In the genomic region with DNA sequence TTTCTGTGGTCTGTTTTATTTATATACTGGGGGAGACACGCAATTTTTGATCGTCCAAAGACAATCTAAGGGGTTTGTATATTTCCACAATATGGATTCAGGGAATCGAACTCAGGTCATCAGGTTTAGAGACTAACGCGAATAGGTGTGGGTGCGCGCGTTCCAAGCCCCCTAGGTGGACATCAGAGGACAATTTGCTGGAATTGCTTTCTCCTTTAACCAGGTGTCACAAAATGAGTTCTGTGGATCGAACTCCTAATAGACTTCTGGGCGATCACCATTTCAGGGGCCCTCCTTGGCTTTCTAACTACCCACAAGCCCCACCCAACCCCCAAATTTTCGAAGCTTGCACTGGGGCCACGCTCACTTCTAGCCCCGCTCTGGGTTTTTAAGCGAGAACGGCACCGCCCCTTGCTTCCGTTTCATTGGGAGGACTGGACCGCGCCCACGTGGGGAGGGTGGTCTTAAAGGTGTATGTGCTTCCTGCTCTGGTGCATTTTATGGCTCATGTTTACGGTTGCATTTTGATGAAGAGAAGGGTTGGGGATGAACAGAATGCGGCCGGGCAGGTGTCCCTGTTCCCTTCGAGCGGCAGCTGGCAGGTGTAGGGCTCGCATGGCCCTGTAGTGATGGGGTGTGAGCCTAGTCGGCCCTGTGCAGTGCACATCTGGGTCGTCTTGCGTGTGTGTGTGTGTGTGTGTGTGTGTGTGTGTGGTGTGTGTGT, we compare ENCODE assay signal across 8 mouse cellular contexts. TPM values are rescaled to one million over a fixed set of nuclear protein-coding genes. Genes with fewer than 3 reads are reported as not detected.
DNase-seq lines count a peak whose midpoint lies in the region; ATAC-seq and TF ChIP-seq lines count a peak whose summit lies in the region.

No protein-coding gene starts in this region.

- H3K36me3 ChIP-seq in C2C12 (ENCODE audit: control insufficient read depth, insufficient read depth): no peaks in the 10 kb centered on the region
- H3K36me3 ChIP-seq in heart, embryonic 13.5 days: peaks cover 11% of the 10 kb centered on the region
- H3K36me3 ChIP-seq in kidney, postnatal 0 days (ENCODE audit: insufficient read depth, low read length): 0 out of 2 replicates have a peak, but pooled peaks cover 4% of the 10 kb centered on the region
- H3K36me3 ChIP-seq in liver, embryonic 15.5 days (replicated peaks): peaks cover 6% of the 10 kb centered on the region
- peaks cover 4% of the 10 kb centered on the region; the same call in 1 of the 2 replicates for H3K36me3 ChIP-seq in neural tube, embryonic 11.5 days (ENCODE audit: control insufficient read depth, insufficient read depth, low read length)
- peaks cover 1% of the 10 kb centered on the region; the same call in 1 of the 2 replicates for H3K36me3 ChIP-seq in stomach, postnatal 0 days (ENCODE audit: control insufficient read depth, insufficient read depth, low read length)

- no peak for TF ChIP-seq EP300 in stomach, postnatal 0 days (optimal IDR thresholded peaks at IDR 0.05)

- H3K27ac ChIP-seq in embryonic fibroblast, embryonic 13.5 days (ENCODE audit: insufficient read depth, low read length): peak overlapping the region; percentile 62
- peak overlapping the region; percentile 76 for H3K27ac ChIP-seq in heart, embryonic 13.5 days (replicated peaks)
- peak overlapping the region; percentile 88 for H3K27ac ChIP-seq in kidney, postnatal 0 days
- peak overlapping the region; percentile 91 for H3K27ac ChIP-seq in liver, embryonic 15.5 days (replicated peaks)
- H3K27ac ChIP-seq in neural tube, embryonic 11.5 days (ENCODE audit: low read depth, low read length): peak overlapping the region; percentile 56
- peak overlapping the region; percentile 87 for H3K27ac ChIP-seq in stomach, postnatal 0 days (replicated peaks)

- H3K4me1 ChIP-seq in embryonic fibroblast, embryonic 13.5 days (ENCODE audit: control insufficient read depth, insufficient read depth, low read length): no peaks in the 10 kb centered on the region
- peaks cover 35% of the 10 kb centered on the region for H3K4me1 ChIP-seq in heart, embryonic 13.5 days
- H3K4me1 ChIP-seq in kidney, postnatal 0 days (replicated peaks; ENCODE audit: insufficient read depth, low read length): peaks cover 8% of the 10 kb centered on the region
- peaks cover 64% of the 10 kb centered on the region for H3K4me1 ChIP-seq in liver, embryonic 15.5 days (replicated peaks)
- H3K4me1 ChIP-seq in neural tube, embryonic 11.5 days (ENCODE audit: control insufficient read depth, insufficient read depth, low read length): peaks cover 19% of the 10 kb centered on the region
- H3K4me1 ChIP-seq in stomach, postnatal 0 days (replicated peaks; ENCODE audit: control insufficient read depth, insufficient read depth): no peaks in the 10 kb centered on the region

- ATAC-seq in heart, embryonic 13.5 days (ENCODE audit: extremely low read depth, insufficient number of reproducible peaks, low FRiP score, low TSS enrichment): no peak; the same call in 1 of the 2 replicates
- ATAC-seq in kidney, postnatal 0 days (replicated peaks; ENCODE audit: low FRiP score, low read depth): peak; percentile 48
- ATAC-seq in liver, embryonic 15.5 days (ENCODE audit: insufficient read depth): peak; percentile 64
- ATAC-seq in neural tube, embryonic 11.5 days (ENCODE audit: insufficient read depth, low FRiP score, low TSS enrichment): peak; percentile 43; the same call in 1 of the 2 replicates
- ATAC-seq in stomach, postnatal 0 days (ENCODE audit: low FRiP score, low TSS enrichment): peak; percentile 55

- peak overlapping the region; percentile 85 for H3K9ac ChIP-seq in heart, embryonic 13.5 days
- peak overlapping the region; percentile 54 for H3K9ac ChIP-seq in kidney, postnatal 0 days (ENCODE audit: low read depth, low read length)
- H3K9ac ChIP-seq in liver, embryonic 15.5 days: peak overlapping the region; percentile 61
- H3K9ac ChIP-seq in neural tube, embryonic 11.5 days (ENCODE audit: low read length): peak overlapping the region; percentile 45
- H3K9ac ChIP-seq in stomach, postnatal 0 days (ENCODE audit: low read length): peak overlapping the region; percentile 55

- peak overlapping the region; percentile 36 for H3ac ChIP-seq in C2C12 (ENCODE audit: control insufficient read depth, insufficient read length, low read depth)

- H3K79me2 ChIP-seq in C2C12 (ENCODE audit: control insufficient read depth, insufficient read depth): peaks cover 38% of the 10 kb centered on the region

- 4% methylated on average over 27 of the region's 29 CpGs for WGBS in heart, embryonic 13.5 days
- 2% methylated on average over 29 of the region's 29 CpGs for WGBS in kidney, postnatal 0 days
- under 1% methylated on average over 29 of the region's 29 CpGs for WGBS in liver, embryonic 15.5 days (ENCODE audit: insufficient replicate concordance)
- 5% methylated on average over 29 of the region's 29 CpGs for WGBS in neural tube, embryonic 11.5 days
- under 1% methylated on average over 29 of the region's 29 CpGs for WGBS in stomach, postnatal 0 days

- no peaks in the 10 kb centered on the region for H3K27me3 ChIP-seq in C2C12 (ENCODE audit: control insufficient read depth, insufficient read depth, insufficient read length)
- no peaks in the 10 kb centered on the region for H3K27me3 ChIP-seq in heart, embryonic 13.5 days (replicated peaks)
- no peaks in the 10 kb centered on the region for H3K27me3 ChIP-seq in kidney, postnatal 0 days (ENCODE audit: insufficient read depth, low read length)
- no peaks in the 10 kb centered on the region for H3K27me3 ChIP-seq in liver, embryonic 15.5 days
- no peaks in the 10 kb centered on the region for H3K27me3 ChIP-seq in neural tube, embryonic 11.5 days (ENCODE audit: control insufficient read depth, insufficient read depth, low read length)
- H3K27me3 ChIP-seq in stomach, postnatal 0 days (ENCODE audit: control insufficient read depth, insufficient read depth, low read length): no peaks in the 10 kb centered on the region

- H3K4me3 ChIP-seq in C2C12 (ENCODE audit: insufficient read depth, poor library complexity, severe bottlenecking): peak overlapping the region; percentile 32
- peak overlapping the region; percentile 35 for H3K4me3 ChIP-seq in embryonic fibroblast, embryonic 13.5 days (ENCODE audit: insufficient read depth, low read length)
- peak overlapping the region; percentile 83 for H3K4me3 ChIP-seq in heart, embryonic 13.5 days
- H3K4me3 ChIP-seq in kidney, postnatal 0 days (replicated peaks; ENCODE audit: low read depth, low read length): peak overlapping the region; percentile 37
- H3K4me3 ChIP-seq in liver, embryonic 15.5 days (replicated peaks): peak overlapping the region; percentile 94
- H3K4me3 ChIP-seq in neural tube, embryonic 11.5 days (ENCODE audit: low read depth, low read length): peak overlapping the region; percentile 96
- H3K4me3 ChIP-seq in stomach, postnatal 0 days (ENCODE audit: low read depth, low read length): peak overlapping the region; percentile 42

- peak overlapping the region; percentile 91 for H3K4me2 ChIP-seq in heart, embryonic 13.5 days
- H3K4me2 ChIP-seq in kidney, postnatal 0 days (ENCODE audit: low read length): peak overlapping the region; percentile 65
- H3K4me2 ChIP-seq in liver, embryonic 15.5 days: peak overlapping the region; percentile 96
- peak overlapping the region; percentile 53 for H3K4me2 ChIP-seq in neural tube, embryonic 11.5 days (ENCODE audit: low read depth)
- H3K4me2 ChIP-seq in stomach, postnatal 0 days (replicated peaks; ENCODE audit: low read depth): peak overlapping the region; percentile 75

- peak; percentile 37; the same call in 1 of the 2 replicates for TF ChIP-seq POLR2A in embryonic fibroblast, embryonic 13.5 days (IDR thresholded peaks at IDR 0.05; ENCODE audit: low read depth, low read length)

- no peak for TF ChIP-seq CTCF in C2C12 (IDR thresholded peaks at IDR 0.05; ENCODE audit: control insufficient read depth, insufficient read depth, insufficient read length)
- TF ChIP-seq CTCF in embryonic fibroblast, embryonic 13.5 days (IDR thresholded peaks at IDR 0.05; ENCODE audit: borderline replicate concordance, insufficient read depth, low read length): no peak
- no peak for TF ChIP-seq CTCF in kidney, postnatal 0 days (IDR thresholded peaks at IDR 0.05; ENCODE audit: low read depth)
- TF ChIP-seq CTCF in stomach, postnatal 0 days (IDR thresholded peaks at IDR 0.05; ENCODE audit: low read depth): no peak

- peak; percentile 91 for DNase-seq in brain, adult 2 months (ENCODE audit: low read depth, low spot score)
- peak; percentile 94 for DNase-seq in kidney, postnatal 0 days (ENCODE audit: low spot score)
- peak; percentile 80 for DNase-seq in neural tube, embryonic 11.5 days (ENCODE audit: low spot score)
- DNase-seq in stomach, postnatal 0 days (ENCODE audit: low spot score): peak; percentile 90

- H3K79me3 ChIP-seq in C2C12 (ENCODE audit: low read depth): peaks cover 30% of the 10 kb centered on the region

- H3K9me3 ChIP-seq in heart, embryonic 13.5 days: no peaks in the 10 kb centered on the region
- H3K9me3 ChIP-seq in kidney, postnatal 0 days (replicated peaks; ENCODE audit: low read length): no peaks in the 10 kb centered on the region
- H3K9me3 ChIP-seq in liver, embryonic 15.5 days (replicated peaks): no peaks in the 10 kb centered on the region
- H3K9me3 ChIP-seq in neural tube, embryonic 11.5 days (ENCODE audit: control insufficient read depth, low read length): no peaks in the 10 kb centered on the region
- no peaks in the 10 kb centered on the region for H3K9me3 ChIP-seq in stomach, postnatal 0 days (ENCODE audit: control insufficient read depth, low read length)

RNA-seq across cellular contexts. Expression of gene Pias4, which starts 1.0 kb away (rescaled TPM):
- 31.6 TPM for polyA plus RNA-seq in C2C12 (2012; fragmentation: generic; extraction: Trizol)
- 25.6 and 27.9 TPM in 2 replicates for polyA plus RNA-seq in embryonic fibroblast, embryonic 13.5 days (2011; ENCODE audit: insufficient read length, low read depth, missing spikeins)
- 35.7 and 40.3 TPM in 2 replicates for polyA plus RNA-seq in heart, embryonic 13.5 days (2015; fragmentation: Nextera tagmentation; extraction: Ambion mirVana)
- 28.4 and 32.0 TPM in 2 replicates for polyA plus RNA-seq in kidney, postnatal 0 days (2015; fragmentation: Nextera tagmentation; extraction: Ambion mirVana)
- 26.0 and 32.6 TPM in 2 replicates for polyA plus RNA-seq in liver, embryonic 15.5 days (2015; fragmentation: Nextera tagmentation; extraction: Ambion mirVana)
- polyA plus RNA-seq in neural tube, embryonic 11.5 days (2014; fragmentation: Nextera tagmentation; extraction: Ambion mirVana): 68.3 and 68.4 TPM in 2 replicates
- polyA plus RNA-seq in stomach, postnatal 0 days (2015; fragmentation: Nextera tagmentation; extraction: Ambion mirVana): 18.7 and 20.9 TPM in 2 replicates

RNA-seq across cellular contexts. Expression of gene Eef2, which starts 7.7 kb away (rescaled TPM):
- 2,537 TPM for polyA plus RNA-seq in C2C12 (2012; fragmentation: generic; extraction: Trizol)
- 1,643 and 1,827 TPM in 2 replicates for polyA plus RNA-seq in embryonic fibroblast, embryonic 13.5 days (2011; ENCODE audit: insufficient read length, low read depth, missing spikeins)
- 393 and 411 TPM in 2 replicates for polyA plus RNA-seq in heart, embryonic 13.5 days (2015; fragmentation: Nextera tagmentation; extraction: Ambion mirVana)
- polyA plus RNA-seq in kidney, postnatal 0 days (2015; fragmentation: Nextera tagmentation; extraction: Ambion mirVana): 560 and 590 TPM in 2 replicates
- 270 and 306 TPM in 2 replicates for polyA plus RNA-seq in liver, embryonic 15.5 days (2015; fragmentation: Nextera tagmentation; extraction: Ambion mirVana)
- polyA plus RNA-seq in neural tube, embryonic 11.5 days (2014; fragmentation: Nextera tagmentation; extraction: Ambion mirVana): 463 and 504 TPM in 2 replicates
- 337 and 380 TPM in 2 replicates for polyA plus RNA-seq in stomach, postnatal 0 days (2015; fragmentation: Nextera tagmentation; extraction: Ambion mirVana)

RNA-seq across cellular contexts. Expression of gene Dapk3, which starts 14.1 kb away (rescaled TPM):
- 72.8 TPM for polyA plus RNA-seq in C2C12 (2012; fragmentation: generic; extraction: Trizol)
- polyA plus RNA-seq in embryonic fibroblast, embryonic 13.5 days (2011; ENCODE audit: insufficient read length, low read depth, missing spikeins): 48.4 and 51.2 TPM in 2 replicates
- polyA plus RNA-seq in heart, embryonic 13.5 days (2015; fragmentation: Nextera tagmentation; extraction: Ambion mirVana): 41.5 and 42.4 TPM in 2 replicates
- polyA plus RNA-seq in kidney, postnatal 0 days (2015; fragmentation: Nextera tagmentation; extraction: Ambion mirVana): 42.8 and 43.3 TPM in 2 replicates
- polyA plus RNA-seq in liver, embryonic 15.5 days (2015; fragmentation: Nextera tagmentation; extraction: Ambion mirVana): 16.6 and 17.8 TPM in 2 replicates
- 56.4 and 58.6 TPM in 2 replicates for polyA plus RNA-seq in neural tube, embryonic 11.5 days (2014; fragmentation: Nextera tagmentation; extraction: Ambion mirVana)
- 44.6 and 51.8 TPM in 2 replicates for polyA plus RNA-seq in stomach, postnatal 0 days (2015; fragmentation: Nextera tagmentation; extraction: Ambion mirVana)

RNA-seq across cellular contexts. Expression of gene 4930442H23Rik, which starts 15.0 kb away (rescaled TPM):
- polyA plus RNA-seq in C2C12 (2012; fragmentation: generic; extraction: Trizol): 0.07 TPM
- polyA plus RNA-seq in embryonic fibroblast, embryonic 13.5 days (2011; ENCODE audit: insufficient read length, low read depth, missing spikeins): not detected in 2 replicates
- polyA plus RNA-seq in heart, embryonic 13.5 days (2015; fragmentation: Nextera tagmentation; extraction: Ambion mirVana): 0.27 TPM in 1 of 2 replicates, not detected in the other
- not detected in 2 replicates for polyA plus RNA-seq in kidney, postnatal 0 days (2015; fragmentation: Nextera tagmentation; extraction: Ambion mirVana)
- 0.07 TPM in 1 of 2 replicates, not detected in the other for polyA plus RNA-seq in liver, embryonic 15.5 days (2015; fragmentation: Nextera tagmentation; extraction: Ambion mirVana)
- polyA plus RNA-seq in neural tube, embryonic 11.5 days (2014; fragmentation: Nextera tagmentation; extraction: Ambion mirVana): not detected in 2 replicates
- polyA plus RNA-seq in stomach, postnatal 0 days (2015; fragmentation: Nextera tagmentation; extraction: Ambion mirVana): 0.07 TPM in 1 of 2 replicates, not detected in the other

RNA-seq across cellular contexts. Expression of gene Nmrk2, which starts 33.2 kb away (rescaled TPM):
- polyA plus RNA-seq in C2C12 (2012; fragmentation: generic; extraction: Trizol): 0.18 TPM
- polyA plus RNA-seq in embryonic fibroblast, embryonic 13.5 days (2011; ENCODE audit: insufficient read length, low read depth, missing spikeins): not detected in 2 replicates
- 5.2 and 6.1 TPM in 2 replicates for polyA plus RNA-seq in heart, embryonic 13.5 days (2015; fragmentation: Nextera tagmentation; extraction: Ambion mirVana)
- polyA plus RNA-seq in kidney, postnatal 0 days (2015; fragmentation: Nextera tagmentation; extraction: Ambion mirVana): not detected in 2 replicates
- 0.09 TPM in 1 of 2 replicates, not detected in the other for polyA plus RNA-seq in liver, embryonic 15.5 days (2015; fragmentation: Nextera tagmentation; extraction: Ambion mirVana)
- polyA plus RNA-seq in neural tube, embryonic 11.5 days (2014; fragmentation: Nextera tagmentation; extraction: Ambion mirVana): 0.12 TPM in 2 replicates
- 0.07 TPM in 1 of 2 replicates, not detected in the other for polyA plus RNA-seq in stomach, postnatal 0 days (2015; fragmentation: Nextera tagmentation; extraction: Ambion mirVana)

Comparison
In these comparisons a context has a peak if more than half of its experiments do, and no peak if none do; other contexts are left out.
1. H3K4me3 ChIP-seq: peak in every context shown above with its lines; median percentile 96 in neural tube, embryonic 11.5 days; 94 in liver, embryonic 15.5 days; 83 in heart, embryonic 13.5 days; 42 in stomach, postnatal 0 days; 37 in kidney, postnatal 0 days; 35 in embryonic fibroblast, embryonic 13.5 days; 32 in C2C12.